Mouse (Mus musculus) liver, embryonic 14.5 days (tissue): ENCODE data around the gene Scube2.

ENCODE experiments used
- CTCF ChIP-seq: IDR thresholded peaks from 2 replicates; pipeline ENCODE4 v1.5.1; 2016; ENCODE audit warnings: antibody characterized with exemption, low read depth, control low read depth
- EP300 ChIP-seq: IDR thresholded peaks from 2 replicates; pipeline ENCODE4 v1.6.1; 2016; ENCODE audit warnings: antibody characterized with exemption, low read depth

- TF ChIP-seq CTCF (no peak), EP300 (no peak)
Measured at GRCm38 (mm10) chr7:109772251-109772650, 93.2 kb downstream of the Scube2 start.
